Mouse (Mus musculus) ES-E14 (cell line): ENCODE results near the gene B4galt2.

Source experiments
- CHD2 ChIP-seq: IDR thresholded peaks from 2 replicates; pipeline ENCODE4 v1.6.1; 2014; ENCODE audit warnings: mild to moderate bottlenecking, low read depth, low read length, inconsistent platforms
- HCFC1 ChIP-seq: IDR thresholded peaks from 2 replicates; pipeline ENCODE4 v1.6.1; 2012; ENCODE audit warnings: low read length, inconsistent platforms, borderline replicate concordance; ENCODE audit not compliant: insufficient read depth
- MAFK ChIP-seq: IDR thresholded peaks from 2 replicates; pipeline ENCODE4 v1.6.1; 2014; ENCODE audit warnings: mild to moderate bottlenecking, low read depth, low read length, inconsistent platforms; ENCODE audit not compliant: insufficient read depth
- ZC3H11A ChIP-seq: IDR thresholded peaks from 2 replicates; pipeline ENCODE4 v1.6.1; 2012; ENCODE audit warnings: low read depth, mild to moderate bottlenecking, inconsistent platforms, low read length, borderline replicate concordance

GRCm38 (mm10) chr4:117887133-117887532, 3.8 kb upstream of the B4galt2 start, which contains the start of gene Atp6v0b:
- TF ChIP-seq HCFC1 (peak; percentile 95), MAFK (no peak), ZC3H11A (no peak), CHD2 (no peak)
